Mouse (Mus musculus): ENCODE data around the gene Msantd4. TPM values are rescaled to one million over a fixed set of nuclear protein-coding genes. Genes with fewer than 3 reads are reported as not detected.
A peak's percentile ranks its signal among the peaks of the same experiment; 100 is the strongest.
"Not testable (repeated sequence)": the region's sequence is repeated elsewhere in the genome, so short reads cannot be mapped to it uniquely, and the experiment has no call there.

Gene Msantd4
- polyA plus RNA-seq (2012; rRNA removed): 2.0 and 3.0 TPM in 2 replicates

DNA sequence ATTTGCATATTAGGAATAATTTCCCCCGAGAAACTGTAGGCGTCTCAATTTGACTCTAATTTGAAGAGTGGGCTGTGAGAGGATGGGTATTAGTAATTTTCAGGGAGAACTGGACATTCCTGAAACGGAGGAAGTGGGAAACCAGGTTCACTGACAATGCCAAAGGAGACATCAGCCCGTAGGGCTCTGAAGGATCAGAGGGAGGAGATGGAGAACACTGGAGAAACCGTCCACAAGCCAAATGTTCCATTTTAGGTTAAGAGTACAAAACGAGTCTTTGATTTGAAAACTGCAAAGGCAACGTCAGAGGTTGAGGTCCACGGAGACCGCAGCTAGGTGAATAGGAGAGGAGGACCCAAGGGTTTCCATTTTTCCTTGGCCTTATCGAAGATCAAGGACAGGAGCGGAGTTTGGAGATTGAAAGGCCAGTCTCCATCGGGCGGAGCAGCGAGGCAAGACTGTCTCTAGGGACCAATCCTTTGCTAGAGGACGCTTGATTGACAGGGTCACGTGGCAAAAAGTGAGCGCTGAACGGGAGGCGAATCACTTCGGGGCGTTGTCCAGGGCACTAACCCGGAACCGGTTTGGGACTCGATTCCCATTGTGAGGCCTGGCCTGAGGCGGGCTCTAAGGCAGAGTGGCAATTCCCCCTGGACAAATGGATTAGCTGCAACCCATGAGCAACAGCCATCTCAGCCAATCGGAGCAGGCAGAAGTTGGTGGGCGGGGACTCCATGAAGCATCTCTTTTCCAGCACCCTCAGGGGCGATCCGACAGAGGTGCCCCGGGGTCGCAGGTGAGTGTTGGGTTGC lies at the start of gene Msantd4:
Gene Msantd4, plus strand, starts transcription at position 735 of the 812 bp plus-strand sequence.
- Histone ChIP-seq H3K27me3 (ENCODE audit: control insufficient read depth, insufficient read depth, low read length) (no peaks in the 10 kb centered on the region), H3K36me3 (ENCODE audit: control insufficient read depth, insufficient read depth, low read length) (no peaks in the 10 kb centered on the region), H3K4me3 (ENCODE audit: control insufficient read depth, low read depth, low read length) (peak within 1 kb of the TSS; percentile 98), H3K4me1 (ENCODE audit: control insufficient read depth, insufficient read depth, low read length) (no peaks in the 10 kb centered on the region; the same call in none of the 2 replicates), H3K27ac (ENCODE audit: control insufficient read depth, insufficient read depth, low read depth, low read length) (peak within 1 kb of the TSS; percentile 92)
- TF ChIP-seq POLR2A (IDR thresholded peaks at IDR 0.05; ENCODE audit: control insufficient read depth, low read depth, low read length): peak; percentile 73
- no peak for TF ChIP-seq CTCF (IDR thresholded peaks at IDR 0.05; ENCODE audit: control insufficient read depth, insufficient read depth, insufficient replicate concordance, low read depth, low read length)

DNA sequence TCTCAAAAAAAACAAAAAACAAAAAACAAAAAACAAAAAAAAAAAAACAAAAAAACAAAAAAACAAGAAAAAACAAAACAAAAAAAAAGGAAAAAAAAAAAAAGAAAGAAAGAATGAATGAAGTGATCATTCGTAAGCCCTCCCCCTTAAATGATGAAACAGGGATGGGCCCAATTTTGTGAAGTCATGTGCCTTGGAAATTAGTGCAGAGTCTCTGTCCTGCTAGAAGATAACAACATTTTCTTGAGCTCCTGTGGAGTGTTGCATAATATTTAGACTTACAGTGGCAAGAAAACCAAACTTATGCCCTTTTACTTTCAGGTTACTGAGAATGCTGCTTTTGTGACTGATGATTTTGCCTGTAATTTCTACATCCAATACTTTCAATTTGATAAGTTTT lies 23.2 kb upstream of the Msantd4 start:
- H3K4me1 ChIP-seq (ENCODE audit: control insufficient read depth, insufficient read depth, low read length): no peaks in the 10 kb centered on the region; the same call in 1 of the 2 replicates
- TF ChIP-seq CTCF (IDR thresholded peaks at IDR 0.05; ENCODE audit: control insufficient read depth, insufficient read depth, insufficient replicate concordance, low read depth, low read length): no peak
- TF ChIP-seq POLR2A (IDR thresholded peaks at IDR 0.05; ENCODE audit: control insufficient read depth, low read depth, low read length): no peak
- H3K36me3 ChIP-seq (ENCODE audit: control insufficient read depth, insufficient read depth, low read length): no peaks in the 10 kb centered on the region
- no peak overlapping the region for H3K27ac ChIP-seq (ENCODE audit: control insufficient read depth, insufficient read depth, low read depth, low read length)
- H3K4me3 ChIP-seq (ENCODE audit: control insufficient read depth, low read depth, low read length): no peak overlapping the region
- no peaks in the 10 kb centered on the region for H3K27me3 ChIP-seq (ENCODE audit: control insufficient read depth, insufficient read depth, low read length)

DNA sequence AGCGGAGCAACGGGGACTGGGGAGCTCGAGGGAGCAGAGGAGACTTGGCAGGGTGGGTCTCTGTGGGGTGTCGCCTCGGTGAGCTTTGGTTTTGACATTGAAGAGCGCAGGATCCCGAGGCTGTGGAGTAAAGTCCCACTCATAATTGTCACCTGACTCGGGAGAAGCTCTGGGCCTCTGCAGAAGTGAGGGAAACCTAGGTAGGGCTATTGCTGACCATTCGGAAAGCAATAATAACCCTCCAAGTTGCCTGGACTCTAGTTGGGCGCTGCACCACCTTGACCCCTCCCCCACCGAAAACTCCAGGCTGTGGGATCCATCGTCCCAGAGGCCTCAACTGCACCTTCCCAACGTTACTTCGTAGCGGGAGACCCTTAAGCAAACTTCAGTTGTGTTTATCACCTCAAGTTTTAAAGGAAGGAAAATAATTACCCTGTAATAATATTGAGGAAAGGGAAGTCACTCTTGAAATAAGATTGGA lies 318 bp downstream of the Msantd4 start:
- H3K4me1 ChIP-seq (ENCODE audit: control insufficient read depth, insufficient read depth, low read length): no peaks in the 10 kb centered on the region; the same call in none of the 2 replicates
- no peaks in the 10 kb centered on the region for H3K36me3 ChIP-seq (ENCODE audit: control insufficient read depth, insufficient read depth, low read length)
- TF ChIP-seq CTCF (IDR thresholded peaks at IDR 0.05; ENCODE audit: control insufficient read depth, insufficient read depth, insufficient replicate concordance, low read depth, low read length) (no peak), POLR2A (IDR thresholded peaks at IDR 0.05; ENCODE audit: control insufficient read depth, low read depth, low read length) (no peak)
- peak overlapping the region; percentile 98 for H3K4me3 ChIP-seq (ENCODE audit: control insufficient read depth, low read depth, low read length)
- H3K27ac ChIP-seq (ENCODE audit: control insufficient read depth, insufficient read depth, low read depth, low read length): peak overlapping the region; percentile 85
- H3K27me3 ChIP-seq (ENCODE audit: control insufficient read depth, insufficient read depth, low read length): no peaks in the 10 kb centered on the region

DNA sequence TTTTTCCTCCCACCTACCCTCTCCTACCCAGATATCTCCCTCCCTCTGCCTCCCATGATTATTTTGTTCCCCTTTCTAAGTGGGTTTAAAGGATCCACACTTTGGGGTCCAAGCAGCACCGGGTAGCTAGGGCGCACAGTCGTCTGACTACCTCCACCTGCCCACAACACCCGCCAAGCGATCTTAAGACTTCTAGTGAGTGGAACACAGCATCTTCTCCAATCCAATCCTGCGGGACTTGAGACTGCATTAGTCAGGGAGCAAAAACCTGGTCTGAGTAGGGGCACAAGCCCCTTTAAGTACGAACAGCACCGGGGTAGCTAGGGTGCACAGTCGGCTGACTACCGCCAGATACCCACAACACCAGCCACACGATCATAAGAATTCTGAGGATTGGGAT lies 24.4 kb downstream of the Msantd4 start:
- not testable (repeated sequence) for H3K36me3 ChIP-seq (ENCODE audit: control insufficient read depth, insufficient read depth, low read length); H3K4me3 ChIP-seq (ENCODE audit: control insufficient read depth, low read depth, low read length); H3K27me3 ChIP-seq (ENCODE audit: control insufficient read depth, insufficient read depth, low read length); H3K27ac ChIP-seq (ENCODE audit: control insufficient read depth, insufficient read depth, low read depth, low read length); H3K4me1 ChIP-seq (ENCODE audit: control insufficient read depth, insufficient read depth, low read length)

Other genes with a start within 250 kb of the Msantd4 start
- 4.0 and 5.1 TPM in 2 replicates for gene Aasdhppt, start 67.1 kb upstream of the Msantd4 start, polyA plus RNA-seq (2012; rRNA removed)
- 0.69 and 0.96 TPM in 2 replicates for gene Kbtbd3, start 66.7 kb upstream of the Msantd4 start, polyA plus RNA-seq (2012; rRNA removed)

All from testis, adult 2 months (tissue).